Comparison of ENCODE assay signal across 37 mouse cellular contexts in the genomic region with DNA sequence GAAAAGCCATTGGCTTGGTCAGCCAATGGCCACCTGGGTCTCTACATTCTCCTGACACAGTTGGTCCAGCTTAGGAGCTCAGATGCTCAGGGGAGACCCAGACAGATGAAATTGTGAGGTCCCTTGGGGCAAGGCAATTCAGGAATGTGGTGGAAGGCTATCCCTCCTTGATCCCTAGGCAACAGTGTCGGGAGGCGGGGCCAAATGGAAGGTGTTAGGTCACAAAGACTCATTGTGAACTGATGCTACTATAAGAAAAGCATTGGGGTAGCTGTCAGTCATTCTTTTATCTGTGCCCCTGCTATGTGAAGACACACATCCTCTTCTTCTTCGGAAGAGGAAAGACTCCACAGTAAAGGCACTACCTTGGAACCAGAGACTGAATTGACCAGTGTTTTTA. TPM values are rescaled to one million over a fixed set of nuclear protein-coding genes. Genes with fewer than 3 reads are reported as not detected.
"Had no signal": no experiment of that assay in that cellular context is flagged by ENCODE, and none has a peak within 500 bp of the region (broad histone marks: within the 10 kb centered on the region; RNA-seq: fewer than 3 reads in every experiment).

No protein-coding gene starts in this region.

- H3K9me3 ChIP-seq: heart, embryonic 13.5 days; heart, embryonic 15.5 days; hindbrain, embryonic 10.5 days; hindbrain, embryonic 12.5 days; intestine, embryonic 15.5 days; limb, embryonic 10.5 days; limb, embryonic 12.5 days had no signal

- H3K27ac ChIP-seq: gastrocnemius, adult 2 months; heart, adult 2 months; heart, embryonic 13.5 days; heart, embryonic 15.5 days; hindbrain, embryonic 10.5 days; hindbrain, embryonic 12.5 days; hindbrain, embryonic 14.5 days; intestine, embryonic 15.5 days; layer of hippocampus, adult 2 months; left cerebral cortex, adult 2 months; limb, embryonic 10.5 days; limb, embryonic 12.5 days had no signal

- H3K27me3 ChIP-seq: heart, embryonic 13.5 days; heart, embryonic 15.5 days; hindbrain, embryonic 12.5 days; intestine, embryonic 15.5 days; limb, embryonic 12.5 days had no signal

- DNase-seq: gastrocnemius, adult 2 months; gastrocnemius, postnatal 10 days; gastrocnemius, postnatal 25 days; heart, adult 2 months; heart, postnatal 4 days; kidney, adult 18-20 months; kidney, adult 8-10 months; kidney, postnatal 10 days; kidney, postnatal 25 days; kidney, postnatal 4 days; liver had no signal

- H3K36me3 ChIP-seq: heart, embryonic 13.5 days; heart, embryonic 15.5 days; hindbrain, embryonic 10.5 days; hindbrain, embryonic 12.5 days; intestine, embryonic 15.5 days; limb, embryonic 10.5 days; limb, embryonic 12.5 days had no signal

- H3K4me3 ChIP-seq: gastrocnemius, adult 2 months; heart, adult 2 months; heart, embryonic 13.5 days; heart, embryonic 15.5 days; hindbrain, embryonic 10.5 days; hindbrain, embryonic 12.5 days; intestine, embryonic 15.5 days; layer of hippocampus, adult 2 months; left cerebral cortex, adult 2 months; limb, embryonic 10.5 days; limb, embryonic 12.5 days had no signal

- H3K4me1 ChIP-seq: heart, embryonic 13.5 days; intestine, embryonic 15.5 days; limb, embryonic 12.5 days had no signal

RNA-seq across cellular contexts. Expression of a gene that starts 3.6 kb away (rescaled TPM):
- total RNA-seq: gastrocnemius, adult 2 months; gastrocnemius, postnatal 10 days; gastrocnemius, postnatal 25 days; gastrocnemius, postnatal 4 days; granulocyte monocyte progenitor cell, adult 5-6 weeks; heart, adult 2 months; heart, postnatal 25 days; heart, postnatal 4 days; layer of hippocampus, adult 2 months; layer of hippocampus, postnatal 10 days; layer of hippocampus, postnatal 25 days; left cerebral cortex, adult 2 months; left cerebral cortex, postnatal 14 days; left cerebral cortex, postnatal 36 days had no signal
- polyA plus RNA-seq: frontal cortex, adult 2 months; heart, adult 2 months; heart, embryonic 11.5 days; heart, embryonic 13.5 days; heart, embryonic 15.5 days; heart, postnatal 0 days; hindbrain, embryonic 10.5 days; hindbrain, embryonic 12.5 days; hindbrain, embryonic 14.5 days; hindbrain, embryonic 16.5 days; inflammation-experienced regulatory T-cells, adult 6 months; intestine, embryonic 15.5 days; intestine, postnatal 0 days; kidney, embryonic 14.5 days; kidney, embryonic 16.5 days; limb, embryonic 10.5 days; limb, embryonic 12.5 days; limb, embryonic 14.5 days had no signal
